Mouse (Mus musculus): ENCODE results near the gene Zglp1.

The Zglp1 gene

DNA sequence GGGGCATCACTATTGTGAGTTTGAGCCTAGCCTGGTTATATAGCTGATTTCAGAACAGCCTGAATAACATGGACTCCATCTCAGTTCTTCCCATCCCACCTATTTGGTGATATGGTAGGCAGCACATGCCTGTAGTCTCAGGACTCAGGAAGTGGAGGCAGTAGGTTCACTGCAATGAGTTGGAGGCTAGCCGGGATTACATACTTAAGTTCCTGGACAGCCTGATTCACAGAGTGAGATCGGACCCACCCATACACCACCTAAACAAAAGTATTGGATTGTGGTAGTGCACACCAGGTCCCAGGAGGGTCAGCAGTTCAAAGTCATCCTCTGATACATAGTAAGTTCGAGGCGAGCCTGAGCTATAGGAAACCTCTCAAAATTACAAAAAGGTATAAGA lies 5.7 kb upstream of the Zglp1 start:
- WGBS, result 6% methylated on average over 4 of the region's 4 CpGs

GRCm38 (mm10) chr9:21062928-21063327 lies 4.0 kb downstream of the Zglp1 start:
- WGBS, result 80% methylated on average over 2 of the region's 2 CpGs

GRCm38 (mm10) chr9:21051578-21051977 lies 15.3 kb downstream of the Zglp1 start:
- 83% methylated on average over 10 of the region's 10 CpGs for WGBS

DNA sequence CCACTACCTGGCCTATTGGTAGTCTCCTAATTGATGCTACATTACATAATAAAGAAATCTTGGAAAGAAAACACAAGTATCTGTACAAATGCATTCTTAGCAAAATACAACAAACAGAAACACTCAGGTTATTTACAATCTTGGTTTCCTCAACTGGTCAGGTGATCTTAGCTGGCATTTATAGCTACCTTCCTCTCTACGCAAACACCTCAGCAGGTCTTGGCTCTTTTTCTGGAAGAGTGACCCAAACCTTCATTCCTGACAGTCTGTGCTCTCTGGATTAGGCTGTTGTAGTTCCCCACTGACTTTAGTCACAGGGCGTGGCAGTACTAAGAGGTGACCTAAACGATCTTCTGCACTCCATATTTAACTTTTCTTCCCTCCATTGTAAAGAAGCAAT lies 21.7 kb downstream of the Zglp1 start:
- WGBS, result 63% methylated on average over 3 of the region's 3 CpGs

DNA sequence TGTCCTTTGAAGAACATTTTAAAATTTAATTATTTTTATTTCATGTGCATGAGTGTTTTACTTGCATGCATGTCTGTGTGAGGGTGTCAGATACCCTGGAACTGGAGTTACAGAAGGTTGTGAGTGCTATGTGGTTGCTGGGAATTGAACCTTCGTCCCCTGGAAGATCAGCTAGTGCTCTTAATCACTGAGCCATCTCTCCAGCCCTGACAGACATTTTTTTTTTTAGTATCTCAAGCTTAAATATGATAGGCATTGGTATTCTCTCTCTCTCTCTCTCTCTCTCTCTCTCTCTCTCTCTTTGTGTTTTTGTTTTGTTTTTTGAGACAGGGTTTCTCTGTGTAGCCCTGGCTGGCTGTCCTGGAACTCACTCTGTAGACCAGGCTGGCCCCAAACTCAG lies 22.1 kb downstream of the Zglp1 start:
- WGBS, result 61% methylated on average over 1 of the region's 1 CpGs

GRCm38 (mm10) chr9:21043563-21043962 lies 23.3 kb downstream of the Zglp1 start:
- 88% methylated on average over 4 of the region's 4 CpGs for WGBS

- WGBS, result 13% methylated on average over 4 of the region's 4 CpGs
These were observed 25.6 kb downstream of the Zglp1 start for GRCm38 (mm10) chr9:21041308-21041707.

GRCm38 (mm10) chr9:21039779-21040178 lies 27.1 kb downstream of the Zglp1 start:
- WGBS, result 66% methylated on average over 3 of the region's 3 CpGs

DNA sequence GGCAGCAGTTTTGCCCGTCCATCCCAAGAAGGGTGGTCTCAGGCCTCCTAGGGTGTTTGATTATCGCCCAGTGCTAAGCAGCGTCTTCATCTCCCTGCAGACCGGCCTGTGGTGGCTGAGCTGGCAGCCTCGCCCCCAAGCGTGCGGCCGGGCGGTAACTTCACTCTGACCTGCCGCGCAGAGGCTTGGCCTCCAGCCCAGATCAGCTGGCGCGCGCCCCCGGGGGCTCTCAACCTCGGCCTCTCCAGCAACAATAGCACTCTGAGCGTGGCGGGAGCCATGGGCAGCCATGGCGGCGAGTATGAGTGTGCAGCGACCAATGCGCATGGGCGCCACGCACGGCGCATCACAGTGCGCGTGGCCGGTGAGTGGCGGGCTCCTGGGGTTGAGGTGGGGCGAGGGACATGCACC lies 29.4 kb downstream of the Zglp1 start:
- WGBS, result 6% methylated on average over 31 of the region's 31 CpGs

DNA sequence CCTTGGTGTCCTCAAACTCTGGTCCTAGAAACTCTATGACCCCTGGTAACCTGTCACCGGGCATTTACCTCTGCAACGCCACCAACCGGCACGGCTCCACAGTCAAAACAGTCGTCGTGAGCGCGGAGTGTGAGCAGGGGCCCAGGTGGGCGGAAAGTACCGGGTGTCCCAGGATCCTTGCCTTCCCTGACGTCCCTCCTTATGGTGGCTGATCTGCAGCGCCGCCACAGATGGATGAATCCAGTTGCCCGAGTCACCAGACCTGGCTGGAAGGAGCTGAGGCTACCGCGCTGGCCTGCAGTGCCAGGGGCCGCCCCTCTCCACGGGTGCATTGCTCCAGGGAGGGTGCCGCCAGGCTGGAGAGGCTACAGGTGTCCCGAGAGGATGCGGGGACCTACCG lies 30.2 kb downstream of the Zglp1 start:
- 10% methylated on average over 22 of the region's 22 CpGs for WGBS

DNA sequence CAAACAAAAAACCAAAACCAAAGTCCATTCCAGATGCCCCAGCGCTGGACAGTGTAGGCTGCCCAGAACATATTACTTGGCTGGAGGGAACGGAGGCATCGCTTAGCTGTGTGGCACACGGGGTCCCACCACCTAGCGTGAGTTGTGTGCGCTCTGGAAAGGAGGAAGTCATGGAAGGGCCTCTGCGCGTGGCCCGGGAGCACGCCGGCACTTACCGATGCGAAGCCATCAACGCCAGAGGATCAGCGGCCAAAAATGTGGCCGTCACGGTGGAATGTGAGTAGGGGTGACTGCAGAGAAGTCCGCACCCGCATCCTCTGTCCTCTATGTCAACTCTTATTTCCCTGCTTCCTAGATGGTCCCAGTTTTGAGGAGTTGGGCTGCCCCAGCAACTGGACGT lies 30.7 kb downstream of the Zglp1 start:
- 33% methylated on average over 20 of the region's 20 CpGs for WGBS

- 29% methylated on average over 9 of the region's 9 CpGs for WGBS
These were observed 31.3 kb downstream of the Zglp1 start for GRCm38 (mm10) chr9:21035586-21035985.

DNA sequence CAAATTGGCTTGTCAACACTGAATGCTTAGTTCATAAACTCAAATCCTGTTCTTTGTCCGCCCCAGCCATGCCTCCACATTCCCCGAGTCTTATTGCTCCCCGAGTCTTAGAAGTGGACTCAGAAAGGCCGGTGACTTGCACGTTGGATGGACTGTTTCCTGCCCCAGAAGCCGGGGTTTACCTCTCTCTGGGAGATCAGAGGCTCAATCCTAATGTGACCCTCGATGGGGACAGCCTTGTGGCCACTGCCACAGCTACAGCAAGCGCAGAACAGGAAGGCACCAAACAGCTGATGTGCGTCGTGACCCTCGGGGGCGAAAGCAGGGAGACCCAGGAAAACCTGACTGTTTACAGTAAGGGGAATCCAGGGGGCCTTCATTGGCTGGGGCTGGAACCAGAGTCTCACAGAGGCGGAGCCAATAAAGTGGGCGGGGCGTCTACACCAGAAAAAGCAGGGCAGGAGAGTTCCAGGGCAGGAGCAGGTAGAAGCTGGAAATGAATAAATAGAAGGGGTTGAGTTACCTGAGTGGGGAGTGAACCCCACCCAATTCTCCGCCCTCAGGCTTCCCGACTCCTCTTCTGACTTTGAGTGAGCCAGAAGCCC lies 32.3 kb downstream of the Zglp1 start:
- 36% methylated on average over 17 of the region's 17 CpGs for WGBS

DNA sequence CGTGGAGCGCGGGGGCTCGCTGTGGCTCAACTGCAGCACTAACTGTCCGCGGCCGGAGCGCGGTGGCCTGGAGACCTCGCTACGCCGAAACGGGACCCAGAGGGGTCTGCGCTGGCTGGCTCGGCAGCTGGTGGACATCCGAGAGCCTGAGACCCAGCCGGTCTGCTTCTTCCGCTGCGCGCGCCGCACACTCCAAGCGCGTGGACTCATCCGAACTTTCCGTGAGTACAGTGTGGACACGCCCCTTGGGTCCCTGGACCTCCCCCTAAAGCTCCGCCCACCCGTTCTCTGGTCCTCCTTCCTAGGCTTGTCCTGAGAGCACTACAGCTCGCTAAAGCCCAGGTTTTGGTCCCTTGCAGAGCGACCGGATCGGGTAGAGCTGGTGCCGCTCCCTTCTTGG lies 33.8 kb downstream of the Zglp1 start:
- under 1% methylated on average over 34 of the region's 34 CpGs for WGBS

- WGBS, result 2% methylated on average over 7 of the region's 7 CpGs
These were observed 34.4 kb downstream of the Zglp1 start for GRCm38 (mm10) chr9:21032491-21032890.

DNA sequence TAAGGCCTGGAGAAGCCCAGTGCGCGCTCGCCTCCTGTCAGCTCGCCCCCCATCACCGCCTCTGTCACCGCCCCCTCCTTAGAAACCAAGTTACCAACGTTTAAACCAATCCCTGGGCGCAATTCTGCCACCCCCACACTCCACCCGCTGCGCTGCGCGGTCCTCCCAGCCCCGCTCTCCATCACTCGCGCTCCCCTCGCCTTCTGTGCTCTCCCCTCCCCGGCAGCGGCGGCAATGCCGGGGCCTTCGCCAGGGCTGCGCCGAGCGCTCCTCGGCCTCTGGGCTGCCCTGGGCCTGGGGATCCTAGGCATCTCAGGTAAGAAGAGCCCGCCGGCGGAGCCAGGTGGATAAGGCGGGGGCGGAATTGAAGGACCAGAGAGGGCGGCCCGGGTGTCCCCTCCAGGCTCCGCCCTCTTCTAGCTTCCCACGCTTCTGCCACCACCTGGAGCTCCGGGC lies 35.0 kb downstream of the Zglp1 start, which contains the start of gene Icam5:
TSS of gene Icam5 (plus strand) at position 178 of the 456 bp plus-strand sequence.
- WGBS, result under 1% methylated on average over 34 of the region's 35 CpGs

GRCm38 (mm10) chr9:21031251-21031895 lies 35.5 kb downstream of the Zglp1 start:
- under 1% methylated on average over 36 of the region's 36 CpGs for WGBS

GRCm38 (mm10) chr9:21030781-21031250 lies 36.1 kb downstream of the Zglp1 start:
- WGBS, result 1% methylated on average over 13 of the region's 13 CpGs

DNA sequence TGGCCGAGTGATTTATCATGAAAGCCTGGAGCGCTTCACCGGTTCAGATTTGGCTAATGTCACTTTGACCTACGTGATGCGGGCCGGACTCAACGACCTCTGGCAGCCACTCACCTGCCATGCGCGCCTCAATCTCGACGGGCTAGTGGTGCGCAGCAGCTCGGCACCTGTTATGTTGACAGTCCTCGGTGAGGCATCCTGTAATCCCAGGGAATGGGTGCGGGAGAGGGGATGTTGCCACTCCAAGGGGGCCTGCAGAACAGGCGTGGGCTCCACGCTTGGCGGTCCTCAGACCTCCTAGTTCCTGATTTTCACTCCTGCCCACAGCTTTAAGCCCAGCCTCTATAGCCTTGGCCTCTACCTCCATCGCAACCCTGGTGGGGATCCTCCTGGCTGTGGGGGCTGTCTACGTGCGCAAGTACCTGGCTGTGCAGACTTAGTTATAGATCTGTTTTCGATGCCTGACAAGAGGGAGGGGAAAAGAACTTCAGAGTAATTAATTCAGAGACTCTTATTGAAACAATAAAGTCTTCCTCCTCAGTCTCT lies 36.8 kb downstream of the Zglp1 start:
- 29% methylated on average over 22 of the region's 22 CpGs for WGBS

- 8% methylated on average over 37 of the region's 37 CpGs for WGBS
These were observed 37.4 kb downstream of the Zglp1 start, which contains the start of gene Icam4 for GRCm38 (mm10) chr9:21029291-21030054. Gene Icam4, plus strand, starts transcription at chr9:21029373.

DNA sequence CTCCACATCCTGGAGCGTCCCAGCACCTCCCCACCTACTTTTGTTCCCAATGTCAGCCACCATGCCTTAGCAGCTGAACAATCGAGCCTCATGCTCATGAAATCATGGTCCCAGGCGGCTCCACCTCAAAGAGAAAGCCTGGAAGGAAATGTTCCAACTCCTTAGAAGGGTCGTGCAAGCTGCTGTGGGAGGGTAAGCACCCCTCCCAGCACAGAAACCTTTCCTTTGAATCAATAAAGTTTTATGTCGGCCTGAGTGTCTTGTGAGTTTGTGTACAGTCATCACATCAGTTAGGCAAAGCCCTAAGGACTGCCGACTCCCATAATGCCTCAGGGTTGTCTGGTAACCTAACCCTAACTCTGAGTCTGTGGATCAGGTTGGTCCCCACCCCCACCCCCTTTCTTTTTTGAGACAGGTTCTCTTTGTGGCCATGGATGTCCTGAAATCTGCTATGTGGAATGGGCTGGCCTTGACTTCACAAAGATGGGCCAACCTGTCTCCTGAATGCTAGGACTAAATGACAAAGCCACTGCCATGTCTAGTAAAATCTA lies 38.3 kb downstream of the Zglp1 start:
- 81% methylated on average over 6 of the region's 6 CpGs for WGBS

DNA sequence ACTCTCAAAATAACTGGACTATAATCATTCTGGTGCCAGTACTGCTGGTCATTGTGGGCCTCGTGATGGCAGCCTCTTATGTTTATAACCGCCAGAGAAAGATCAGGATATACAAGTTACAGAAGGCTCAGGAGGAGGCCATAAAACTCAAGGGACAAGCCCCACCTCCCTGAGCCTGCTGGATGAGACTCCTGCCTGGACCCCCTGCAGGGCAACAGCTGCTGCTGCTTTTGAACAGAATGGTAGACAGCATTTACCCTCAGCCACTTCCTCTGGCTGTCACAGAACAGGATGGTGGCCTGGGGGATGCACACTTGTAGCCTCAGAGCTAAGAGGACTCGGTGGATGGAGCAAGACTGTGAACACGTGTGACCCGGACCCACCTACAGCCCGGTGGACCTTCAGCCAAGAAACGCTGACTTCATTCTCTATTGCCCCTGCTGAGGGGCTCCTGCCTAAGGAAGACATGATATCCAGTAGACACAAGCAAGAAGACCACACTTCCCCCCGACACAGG lies 39.1 kb downstream of the Zglp1 start:
- WGBS, result 66% methylated on average over 8 of the region's 8 CpGs

Data from cerebral cortex, adult 2 months (tissue).